Mouse (Mus musculus) kidney, adult 11 months (tissue): ENCODE measurements at regions not wholly inside any gene's neighbourhood (a gene's known extent, or its start where the extent isn't known, plus 50 kb on each side); places are given as distances from the start of the nearest gene placed in this dataset.
"Not testable (repeated sequence)": the region's sequence is repeated elsewhere in the genome, so short reads cannot be mapped to it uniquely, and the experiment has no call there.

ENCODE experiments used
- DNase-seq: peaks from one replicate; pipeline ENCODE4 v3.0.0; 2022

- DNase-seq = no peak
Measured at GRCm38 (mm10) chr13:5920422-5920821, 59.1 kb downstream of the Klf6 start.

DNA sequence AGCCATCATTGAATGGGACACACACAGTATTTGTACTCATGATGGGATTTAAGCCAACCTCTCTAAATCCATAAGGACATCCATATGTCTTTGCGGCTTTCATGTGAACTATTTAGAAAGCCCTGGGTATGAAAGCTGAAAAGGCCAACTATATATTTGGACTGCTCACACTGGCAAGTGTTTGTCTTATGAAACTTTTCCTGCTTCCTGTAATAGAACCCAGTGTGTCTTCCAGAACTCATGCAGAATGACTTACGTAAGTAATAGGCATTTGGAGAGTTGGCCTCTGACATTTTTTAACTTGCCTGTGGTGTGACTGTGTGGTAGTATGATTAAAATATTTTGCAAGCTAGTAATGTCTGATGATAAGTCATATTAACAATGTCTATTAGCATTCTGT lies 70.2 kb downstream of the Klf6 start:
- no peak for DNase-seq

DNA sequence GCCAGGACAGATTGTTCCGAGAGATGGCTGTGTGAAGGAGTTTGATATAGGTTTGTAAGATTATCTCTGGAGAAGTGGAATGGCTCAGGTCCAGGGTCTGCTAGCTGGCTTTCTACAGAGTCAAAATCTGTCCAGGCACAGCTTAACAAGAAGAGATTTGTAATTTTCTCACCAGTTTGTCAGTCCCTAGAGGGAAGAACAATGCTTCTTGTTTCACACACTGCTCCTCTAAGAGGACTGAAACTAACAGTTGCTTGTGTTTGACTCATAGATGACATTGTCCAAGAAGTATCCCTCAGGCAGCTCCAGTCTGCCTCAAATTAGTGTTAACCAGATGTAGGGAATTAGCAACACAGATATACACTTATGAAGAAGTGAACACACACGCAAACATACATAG lies 76.2 kb downstream of the Klf6 start:
- DNase-seq = no peak

- DNase-seq = no peak
Measured at GRCm38 (mm10) chr13:5937970-5938369, 76.7 kb downstream of the Klf6 start.

- no peak for DNase-seq
Measured at GRCm38 (mm10) chr13:5939368-5939767, 78.1 kb downstream of the Klf6 start.

DNA sequence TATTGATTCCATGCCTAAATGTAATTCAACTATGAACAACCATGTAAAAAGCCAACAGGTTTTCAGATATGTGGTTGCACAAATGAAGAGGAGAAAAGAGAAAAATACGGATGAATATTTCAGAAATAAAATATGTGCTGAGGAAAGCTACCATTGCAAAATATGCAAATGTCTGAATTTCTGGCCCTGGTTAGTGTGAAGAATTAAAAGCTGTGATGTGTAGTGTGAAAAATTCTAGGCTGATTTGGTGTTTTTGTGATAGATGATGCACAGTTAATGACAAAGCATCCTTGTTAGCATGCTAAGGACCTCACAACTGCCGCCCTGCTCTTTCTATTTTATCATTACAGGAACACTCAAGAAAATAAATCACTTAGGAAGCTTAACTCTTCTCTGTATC lies 91.6 kb downstream of the Klf6 start:
- DNase-seq = no peak

DNA sequence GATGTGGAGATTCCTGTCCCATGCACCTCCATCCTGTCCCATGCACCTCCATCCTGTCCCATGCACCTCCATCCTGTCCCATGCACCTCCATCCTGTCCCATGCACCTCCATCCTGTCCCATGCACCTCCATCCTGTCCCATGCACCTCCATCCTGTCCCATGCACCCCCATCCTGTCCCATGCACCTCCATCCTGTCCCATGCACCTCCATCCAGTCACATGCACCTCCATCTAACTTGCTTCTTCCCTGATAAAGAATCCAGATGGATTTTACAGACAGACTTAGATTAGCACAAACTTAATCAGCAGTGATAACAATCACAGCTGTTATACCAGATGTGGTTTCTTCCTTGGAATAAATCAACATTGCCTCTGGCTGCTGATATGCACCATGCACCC lies 93.8 kb downstream of the Klf6 start:
- not testable (repeated sequence) for DNase-seq

DNA sequence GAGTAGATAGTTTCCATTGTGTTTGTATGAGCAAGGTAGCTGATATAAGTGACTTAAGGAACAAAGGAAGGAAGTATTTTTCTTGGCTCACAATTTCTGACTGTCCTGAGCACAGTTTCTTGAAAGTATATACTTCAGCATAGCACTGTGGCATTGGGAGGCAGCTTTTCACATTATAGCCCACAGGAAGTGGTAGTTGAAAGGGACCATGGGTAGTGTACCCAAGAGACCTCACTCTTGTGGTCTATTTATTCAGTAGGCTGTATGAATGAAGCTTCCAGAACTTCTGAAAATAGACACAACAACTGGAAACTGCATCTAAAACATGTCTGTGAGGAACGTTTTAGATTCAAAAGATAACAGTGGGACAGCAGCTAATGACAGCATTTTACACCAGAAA lies 94.9 kb downstream of the Klf6 start:
- no peak for DNase-seq

- DNase-seq = no peak
Measured at GRCm38 (mm10) chr13:5962947-5963346, 101.7 kb downstream of the Klf6 start.

GRCm38 (mm10) chr13:5964626-5965025 lies 103.3 kb downstream of the Klf6 start:
- DNase-seq = no peak

- DNase-seq = no peak
Measured at GRCm38 (mm10) chr13:5978615-5979014, 117.3 kb downstream of the Klf6 start.

DNA sequence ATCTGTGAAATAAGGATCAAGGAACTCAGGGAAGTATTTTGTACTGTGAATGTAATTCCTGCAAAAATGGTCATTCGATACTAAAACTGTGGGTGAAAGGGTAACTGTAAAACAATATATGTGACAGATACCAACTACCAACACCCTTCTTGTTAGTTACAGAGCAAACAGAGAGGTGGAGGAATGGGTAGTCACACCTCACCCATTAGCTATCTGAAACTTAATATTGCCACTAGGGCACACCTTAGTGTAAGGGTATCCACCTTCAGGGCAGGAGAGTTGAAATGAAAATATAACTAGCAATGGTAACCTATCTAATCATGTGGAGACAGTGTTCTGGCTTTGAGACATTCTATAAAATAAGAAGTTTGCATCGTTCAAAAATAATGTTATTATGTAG lies 126.2 kb downstream of the Klf6 start:
- DNase-seq = no peak

DNA sequence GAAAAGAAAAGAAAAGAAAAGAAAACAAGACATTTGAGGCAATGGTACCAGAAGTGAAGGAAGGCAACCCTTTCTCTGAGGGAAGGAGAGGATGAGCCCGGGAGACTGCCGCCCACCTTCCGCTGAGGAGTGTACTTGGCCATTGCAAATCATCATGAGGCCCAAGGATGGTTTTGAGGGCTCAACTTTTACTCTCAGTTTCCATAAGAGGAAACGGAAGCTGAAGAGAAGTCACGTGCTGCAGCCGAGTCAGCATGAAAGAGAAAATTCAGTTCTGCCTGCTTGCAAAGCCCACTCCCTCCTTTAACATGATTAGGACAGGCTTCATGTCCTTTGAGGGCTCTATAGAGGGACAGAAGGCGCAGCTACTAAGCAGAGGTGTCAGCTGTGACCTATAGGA lies 127.1 kb downstream of the Klf6 start:
- DNase-seq = no peak

DNA sequence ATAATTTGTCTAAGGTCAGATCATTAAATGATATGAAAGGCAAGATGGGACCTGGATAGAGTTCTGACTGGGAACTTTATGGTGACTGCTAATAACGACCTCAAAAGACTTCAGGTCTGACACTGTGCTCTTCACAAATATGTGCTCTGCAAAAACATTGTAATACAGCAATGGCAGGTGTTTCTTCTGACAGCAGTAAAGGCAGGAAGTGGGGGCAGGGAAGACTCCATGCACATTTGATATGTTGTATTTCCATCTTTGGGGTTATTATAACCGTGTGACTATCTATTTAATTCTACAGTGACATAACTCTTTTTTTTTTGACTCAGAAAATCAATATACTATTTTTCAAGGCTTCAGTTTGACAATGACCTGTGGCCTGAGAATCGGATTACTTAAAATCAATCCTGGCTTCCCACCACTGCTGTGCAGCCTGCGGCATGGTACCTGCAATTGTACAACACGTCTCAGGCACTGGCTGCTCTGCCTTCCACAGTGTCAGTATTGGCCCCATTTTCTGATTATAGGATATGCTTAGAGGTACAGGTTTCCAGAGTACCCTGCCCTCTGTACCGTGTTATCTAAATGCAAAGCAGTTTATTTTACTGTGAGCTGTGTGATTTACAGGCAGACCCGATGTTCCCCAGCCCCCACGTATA lies 139.4 kb downstream of the Klf6 start:
- DNase-seq = no peak

DNA sequence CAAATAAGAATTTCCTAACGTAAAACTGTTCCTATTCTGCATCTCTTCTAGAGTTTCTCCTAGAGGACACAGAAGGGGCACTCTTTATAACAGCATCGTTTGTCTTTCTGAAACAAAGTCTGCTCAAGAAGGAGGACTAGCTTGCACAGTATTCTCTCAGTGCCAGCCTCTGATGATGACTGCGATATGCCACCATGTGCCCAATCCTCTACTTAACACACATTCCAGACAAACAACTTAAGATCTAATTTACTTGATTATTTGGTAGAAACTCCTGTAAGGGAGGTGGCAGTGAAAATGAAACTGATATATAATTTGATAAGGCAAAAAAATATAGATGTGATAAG lies 139.9 kb downstream of the Klf6 start:
- DNase-seq = no peak

GRCm38 (mm10) chr13:6005901-6006300 lies 144.6 kb downstream of the Klf6 start:
- DNase-seq = no peak

- no peak for DNase-seq
Measured at GRCm38 (mm10) chr13:6009671-6010070, 148.4 kb downstream of the Klf6 start.

DNA sequence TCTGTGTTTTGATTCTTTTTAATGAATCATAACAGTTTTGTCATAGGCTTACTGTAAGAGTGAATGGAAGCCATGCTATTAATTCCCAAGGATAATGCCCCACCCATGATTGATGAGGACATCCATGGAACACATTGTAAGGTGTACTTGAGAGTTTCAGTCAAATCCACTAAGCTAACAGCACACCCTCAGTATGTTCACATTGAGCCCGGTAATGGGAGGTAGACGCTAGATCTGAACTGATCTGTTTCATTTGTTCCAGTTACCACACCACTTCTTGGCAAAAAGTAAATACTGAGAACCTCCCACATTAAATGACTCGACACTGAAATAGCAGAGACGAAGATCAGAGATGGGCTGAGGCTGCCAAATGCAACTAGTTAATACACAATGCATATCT lies 165.9 kb downstream of the Klf6 start:
- no peak for DNase-seq

DNA sequence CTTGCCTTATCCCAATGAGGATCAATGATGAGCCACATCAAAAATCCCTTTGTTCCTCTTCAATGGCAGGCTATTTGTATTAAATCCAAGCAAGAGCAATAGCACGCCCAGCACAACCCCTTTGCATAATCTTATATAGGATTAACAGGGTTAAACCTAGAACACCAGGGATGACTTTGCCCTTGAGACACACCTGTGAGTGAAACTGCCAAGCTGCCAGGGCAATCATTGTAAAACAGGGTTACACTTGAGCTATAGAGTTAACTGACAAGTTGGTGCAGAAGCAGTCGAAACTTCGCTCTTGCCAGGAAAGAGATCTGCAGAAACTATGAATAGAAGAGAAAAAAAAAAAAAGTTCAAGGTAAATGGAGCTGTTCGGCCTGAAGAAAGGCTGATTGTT lies 167.6 kb downstream of the Klf6 start:
- no peak for DNase-seq

DNA sequence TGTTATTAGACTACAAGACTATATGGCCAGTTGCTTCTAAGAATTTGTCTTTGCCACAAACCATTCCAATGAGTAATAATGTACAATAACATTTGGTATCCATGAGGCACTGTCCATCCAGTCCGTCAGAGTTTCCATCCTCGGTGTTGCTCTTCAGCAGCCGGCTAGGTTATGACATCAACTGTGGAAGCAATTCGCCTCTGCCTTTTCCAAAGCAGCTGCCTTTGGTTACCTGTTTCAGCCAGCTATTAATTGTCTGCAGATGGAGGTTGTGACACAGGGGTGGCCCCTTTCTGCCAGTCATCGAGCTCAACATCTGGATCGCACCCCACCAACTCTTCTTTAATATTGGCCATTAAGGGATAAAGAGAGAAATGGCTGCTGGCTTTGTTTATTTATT lies 168.2 kb downstream of the Klf6 start:
- DNase-seq = no peak

GRCm38 (mm10) chr13:6030128-6030527 lies 168.8 kb downstream of the Klf6 start:
- DNase-seq = no peak

- DNase-seq = no peak
Measured at GRCm38 (mm10) chr13:6040132-6040531, 178.8 kb downstream of the Klf6 start.

GRCm38 (mm10) chr13:6040663-6041062 lies 179.4 kb downstream of the Klf6 start:
- no peak for DNase-seq

DNA sequence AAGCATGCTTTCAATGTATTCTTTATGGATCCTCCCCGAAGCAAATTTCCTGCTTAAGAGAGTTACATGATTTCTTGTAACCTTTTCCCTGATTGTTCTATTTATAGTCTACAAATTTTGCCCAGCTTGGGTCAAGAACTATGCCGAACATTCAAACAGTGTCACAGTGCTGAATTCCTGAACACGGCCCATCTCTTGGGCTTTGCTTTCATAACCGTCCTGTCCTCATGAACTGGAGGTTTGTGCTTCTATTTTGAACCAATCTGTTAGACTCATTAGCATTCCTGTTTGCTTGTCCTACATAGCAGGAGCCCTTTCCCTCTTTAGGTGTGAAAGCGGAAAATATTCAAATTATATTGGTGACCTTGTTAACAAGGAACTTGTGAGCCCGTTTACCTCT lies 181.2 kb downstream of the Klf6 start:
- no peak for DNase-seq

- peak; percentile 54 for DNase-seq
Measured at GRCm38 (mm10) chr13:6059515-6060228, 198.4 kb downstream of the Klf6 start.
